Mouse (Mus musculus) embryo, embryonic 11.5 days (tissue): ENCODE data around the gene Mettl2.
A peak's percentile ranks its signal among the peaks of the same experiment; 100 is the strongest.

Experiments used
- DNase-seq: peaks from one replicate; pipeline ENCODE4 v3.0.0-alpha.2; 2012; ENCODE audit warnings: low read depth, low spot score

Gene Mettl2

DNA sequence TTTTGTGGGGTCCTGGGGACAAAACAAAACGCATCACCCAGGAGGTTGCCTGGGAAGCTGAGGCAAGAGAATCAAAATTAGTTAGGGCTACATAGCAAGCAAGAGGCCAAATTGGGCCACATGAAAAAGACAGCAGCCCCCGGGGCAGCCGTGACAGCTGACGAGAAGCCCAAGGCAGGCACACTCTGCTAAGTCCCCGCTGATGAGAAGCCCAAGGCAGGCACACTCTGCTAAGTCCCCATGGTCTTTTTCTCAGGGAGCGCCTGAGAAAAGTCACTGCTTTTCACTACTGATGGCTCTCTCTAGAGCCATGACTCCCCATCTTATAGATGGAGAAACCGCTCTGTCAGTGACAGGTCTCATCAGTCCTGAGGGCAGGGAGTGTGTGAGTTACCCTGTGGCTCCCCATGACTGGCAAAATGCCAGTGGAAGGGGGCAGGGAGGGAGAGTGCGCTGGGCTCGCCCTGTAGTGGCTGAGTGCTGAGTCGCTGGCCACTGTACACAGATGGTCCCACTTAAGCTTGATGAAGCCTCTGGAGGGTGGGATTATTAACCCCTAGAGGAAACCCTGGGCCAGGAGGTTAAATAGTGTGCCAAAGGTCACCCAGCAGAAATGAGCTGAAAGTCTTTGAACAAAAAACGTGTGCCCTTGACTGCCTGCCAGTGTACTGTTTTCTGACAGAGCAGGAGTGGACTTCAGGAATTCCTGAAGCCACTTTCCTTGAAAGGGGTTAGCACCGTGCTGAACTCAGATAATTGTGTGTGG, 27.0 kb downstream of the Mettl2 start:
- DNase-seq = peak; percentile 54

DNA sequence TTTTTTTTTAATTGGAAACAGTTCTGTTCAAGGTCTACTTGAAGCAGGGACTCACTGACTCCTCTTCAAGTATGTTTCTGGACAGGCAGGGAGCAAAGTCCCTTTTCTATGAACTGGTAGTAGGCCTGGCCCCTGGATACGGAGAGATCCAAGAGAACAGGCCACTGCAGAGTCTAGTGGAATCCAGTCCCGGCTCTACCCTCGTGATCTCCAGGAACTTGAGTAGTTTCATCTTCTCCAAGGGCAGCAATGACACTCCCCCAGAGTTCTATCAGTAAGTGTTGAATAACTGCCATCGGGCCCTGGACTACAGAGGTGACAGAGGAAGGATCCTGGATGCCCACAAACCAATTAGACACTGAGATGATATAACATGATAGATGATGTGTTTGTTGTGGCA, 29.7 kb downstream of the Mettl2 start:
- DNase-seq = no peak

DNA sequence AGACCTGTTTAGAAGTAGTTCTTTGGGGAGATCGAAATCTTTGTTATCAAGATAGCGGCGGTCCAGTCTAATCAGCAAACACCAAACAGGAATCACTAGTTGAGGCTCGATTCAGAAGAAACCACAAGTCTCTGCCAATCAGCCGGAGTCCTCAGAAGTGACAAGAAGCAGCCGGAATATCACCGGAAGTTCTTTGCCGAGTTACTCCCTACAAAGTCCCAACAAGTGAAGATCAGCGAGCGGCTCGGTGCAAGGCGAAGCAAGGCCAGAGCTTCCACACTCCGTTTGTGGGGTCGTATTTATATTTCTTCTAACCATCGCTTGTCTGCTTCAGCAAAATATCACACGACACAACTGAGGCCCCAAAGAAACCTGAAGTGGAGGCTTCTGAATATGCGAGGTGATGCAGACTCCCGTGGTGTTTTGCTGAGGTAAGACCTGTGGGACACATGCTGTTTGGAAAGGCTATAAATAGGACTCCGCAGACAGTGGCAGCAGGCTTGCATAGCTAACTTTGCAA, 30.6 kb downstream of the Mettl2 start:
- DNase-seq = no peak

DNA sequence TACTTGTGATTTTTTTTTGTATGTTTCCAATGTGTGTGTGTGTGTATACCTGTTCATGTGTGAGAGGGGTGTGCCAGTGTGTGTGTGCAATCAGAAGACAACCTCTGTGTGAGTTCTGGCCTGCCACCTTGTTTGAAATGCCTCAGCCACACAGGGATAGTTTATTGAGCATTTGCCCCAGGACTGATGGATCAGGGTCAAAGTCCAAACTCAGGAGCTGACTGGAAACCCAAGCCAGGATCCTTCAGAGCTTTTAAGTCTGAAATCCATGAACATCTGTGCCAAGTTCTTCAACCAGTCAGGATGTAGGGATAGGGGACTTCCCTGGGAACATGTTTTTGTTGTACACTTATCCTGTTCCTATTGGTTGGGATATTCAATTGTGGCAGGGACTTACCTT, 31.8 kb downstream of the Mettl2 start:
- DNase-seq = no peak

DNA sequence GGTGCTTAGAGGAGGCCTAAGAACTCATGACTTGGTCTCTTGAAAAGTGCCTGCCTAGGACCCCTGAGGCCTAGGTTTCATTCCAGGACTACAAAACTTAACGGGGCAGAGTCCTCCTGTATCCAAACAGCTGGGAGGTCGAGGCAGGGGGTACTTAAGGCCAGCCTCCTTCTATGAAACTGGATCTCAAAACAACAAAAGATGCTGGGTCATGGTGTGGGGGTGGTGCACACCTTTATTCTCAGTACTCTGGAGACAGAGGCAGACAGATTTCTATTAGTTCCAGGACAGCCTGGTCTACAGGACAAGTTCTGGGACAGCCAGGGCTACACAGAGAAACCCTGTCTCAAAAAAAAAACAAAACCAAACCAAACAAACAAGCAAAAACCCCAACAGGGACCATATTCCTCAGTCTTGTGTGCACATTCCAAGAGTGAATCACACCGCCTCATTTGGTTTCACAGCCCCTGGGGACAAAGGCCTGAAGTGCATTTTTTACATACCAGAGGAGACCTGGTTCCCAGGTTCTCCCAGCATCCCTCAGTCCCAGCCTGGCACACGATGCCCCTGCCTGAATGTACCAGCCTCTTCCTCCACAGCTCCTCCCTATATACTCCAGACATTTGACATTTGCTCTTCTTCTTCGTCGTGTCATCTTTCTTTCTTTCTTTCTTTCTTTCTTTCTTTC, 33.6 kb downstream of the Mettl2 start:
- DNase-seq = no peak

DNA sequence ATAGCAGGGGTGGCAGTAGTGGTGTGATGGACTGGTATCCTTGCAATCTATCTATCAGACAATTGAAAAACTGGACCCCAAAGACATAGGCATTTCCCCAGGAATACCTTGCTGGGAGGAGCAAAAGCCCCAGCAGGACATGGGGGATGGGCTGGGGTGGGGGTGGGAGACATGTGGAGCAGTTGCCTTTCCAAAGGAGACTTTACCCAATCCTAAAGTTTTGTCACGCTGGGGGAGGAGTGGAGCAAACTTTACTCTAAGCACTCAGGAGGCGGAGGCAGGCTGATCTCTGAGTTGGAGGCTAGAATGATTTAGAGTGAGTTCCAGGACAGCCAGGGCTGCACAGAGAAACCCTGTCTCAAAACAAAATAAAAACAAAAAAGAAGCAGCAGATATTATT, 35.2 kb downstream of the Mettl2 start:
- no peak for DNase-seq

DNA sequence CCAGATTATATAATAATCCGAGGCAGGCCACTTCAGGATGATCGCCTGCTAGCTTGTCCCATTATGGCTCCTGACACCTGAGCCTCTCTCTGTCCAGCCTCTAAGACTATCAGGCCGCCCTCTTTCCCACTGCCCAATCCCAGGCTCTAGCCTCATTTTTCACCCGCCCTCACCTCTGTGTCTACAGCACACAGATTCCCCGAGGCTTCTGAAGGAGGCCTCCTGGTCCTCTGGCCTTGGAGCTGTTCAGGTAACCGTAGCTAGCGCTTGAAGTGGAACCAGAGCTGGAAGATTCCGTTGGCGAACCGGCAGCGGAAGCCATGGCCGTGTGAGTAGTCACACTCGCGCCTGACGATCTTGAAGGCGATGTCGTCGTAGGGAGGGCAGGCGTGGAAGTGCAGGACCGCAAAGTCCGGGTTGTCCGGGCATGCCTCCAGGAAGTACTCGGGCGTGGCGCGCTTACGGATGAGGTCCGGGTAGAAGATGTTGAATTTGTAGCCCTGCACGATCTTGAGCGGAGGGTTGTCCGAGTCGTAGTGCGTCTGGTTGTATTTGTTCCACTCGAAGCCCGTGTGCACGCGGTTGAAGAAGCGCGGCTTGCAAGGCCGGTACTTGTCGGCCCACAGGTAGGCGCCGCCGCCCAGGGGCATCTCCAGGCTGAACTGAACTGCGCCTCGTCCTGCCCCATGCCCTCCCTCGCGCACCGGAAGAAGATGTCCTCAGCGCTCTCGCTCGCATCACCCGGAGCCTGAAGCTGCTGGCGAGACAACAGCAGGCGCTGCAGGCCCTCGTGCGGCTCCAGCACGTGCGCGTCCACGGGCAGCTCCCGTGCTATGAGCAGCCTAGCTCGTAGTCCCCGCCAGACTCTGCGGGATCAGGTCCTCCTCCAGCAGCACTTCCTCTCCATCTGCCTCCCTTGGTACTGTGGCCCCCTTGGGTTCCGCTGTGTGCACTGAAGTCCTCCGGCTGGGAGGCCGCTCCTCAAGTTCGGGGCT, 38.6 kb downstream of the Mettl2 start:
- DNase-seq = no peak

DNA sequence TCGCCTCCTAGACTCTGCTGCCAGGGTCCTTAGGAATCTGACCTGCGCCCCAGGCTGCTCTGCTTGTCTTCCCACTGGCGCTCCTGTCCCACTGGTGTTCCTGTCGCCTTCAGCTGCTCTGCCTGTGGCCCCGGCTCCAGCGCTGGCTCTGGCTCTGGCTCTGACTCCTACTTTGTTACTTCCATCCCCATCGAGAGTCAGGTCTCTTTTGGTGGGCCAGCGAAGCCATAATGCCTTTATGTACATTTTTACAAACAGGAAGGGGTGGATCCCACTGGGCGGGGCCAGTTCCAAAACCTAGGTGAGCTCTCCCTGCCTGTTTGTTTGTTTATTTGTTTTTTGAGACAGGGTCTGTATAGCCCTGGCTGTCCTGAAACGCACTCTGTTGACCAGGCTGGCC, 40.6 kb downstream of the Mettl2 start:
- DNase-seq = no peak

DNA sequence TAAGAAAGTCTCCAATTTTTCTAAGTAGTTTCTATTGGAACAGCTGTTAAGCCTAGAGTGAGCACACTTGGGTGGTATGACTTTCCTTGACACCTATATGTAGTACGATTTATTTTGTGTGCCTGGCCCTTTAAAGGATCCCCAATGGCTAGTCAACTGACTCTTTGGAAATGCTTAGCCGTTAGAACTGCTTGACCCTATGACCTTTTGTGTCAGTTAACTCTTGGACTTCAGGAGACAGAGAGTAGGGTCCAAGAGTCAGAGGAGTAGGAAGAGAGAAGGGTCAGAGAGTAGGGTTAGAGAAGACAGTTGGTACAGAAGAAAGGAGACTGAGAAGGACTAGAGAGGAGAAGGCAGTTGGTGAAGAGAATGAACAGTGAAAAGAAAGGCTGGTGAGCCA, 52.3 kb downstream of the Mettl2 start, which contains the start of gene Tlk2:
Tlk2 (plus strand) TSS at position 292 of the 400 bp plus-strand sequence.
- no peak for DNase-seq

DNA sequence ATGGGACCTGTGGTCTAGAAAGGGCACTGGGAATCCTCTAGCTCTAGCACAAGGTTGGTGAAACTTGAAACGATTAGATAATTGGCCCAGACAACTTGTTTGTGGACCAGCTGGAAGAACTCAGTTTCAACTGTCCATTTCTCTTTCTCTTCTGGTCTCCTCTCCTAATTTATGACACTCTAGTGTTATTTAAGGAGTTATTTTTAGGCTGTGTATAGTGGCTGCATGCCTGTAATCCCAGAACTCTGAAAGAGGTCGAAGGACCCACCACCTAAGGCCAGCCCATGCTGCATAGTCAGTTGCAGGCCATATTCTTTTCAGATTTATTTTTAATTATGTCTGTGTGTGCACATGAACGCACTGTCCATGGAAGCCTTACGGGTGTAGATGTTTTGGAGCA, 53.3 kb downstream of the Mettl2 start:
- DNase-seq = no peak

DNA sequence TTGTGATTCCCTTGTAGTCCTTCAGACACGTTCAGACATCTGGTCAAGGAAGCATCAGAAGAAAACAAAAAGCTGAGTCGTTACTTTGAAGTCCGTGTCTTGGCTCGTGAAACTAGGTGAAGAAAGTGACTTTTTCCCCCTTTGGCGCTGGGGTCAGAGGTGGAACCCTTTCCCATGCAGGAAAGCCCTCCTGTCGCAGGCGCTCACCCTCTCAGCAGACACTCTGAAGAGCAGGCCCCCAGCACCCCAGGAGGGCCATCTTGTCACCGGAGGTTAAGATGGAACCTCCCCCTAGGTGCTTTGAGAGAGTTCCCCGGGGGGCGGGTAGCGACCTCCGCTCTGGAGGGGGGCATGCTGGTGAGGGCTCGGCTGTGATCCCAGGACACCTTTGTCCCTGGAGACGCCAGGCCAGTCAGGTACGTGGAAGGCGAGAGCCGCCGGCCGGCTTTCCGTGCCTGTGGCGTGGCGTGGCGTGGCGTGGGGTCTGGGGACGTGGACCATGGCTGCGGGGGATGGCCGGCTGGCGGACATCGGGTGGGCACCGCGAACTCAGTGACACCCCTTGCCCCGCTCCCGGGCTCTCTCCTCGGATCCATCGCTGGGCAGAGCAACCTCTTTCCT, 54.4 kb downstream of the Mettl2 start:
- no peak for DNase-seq

DNA sequence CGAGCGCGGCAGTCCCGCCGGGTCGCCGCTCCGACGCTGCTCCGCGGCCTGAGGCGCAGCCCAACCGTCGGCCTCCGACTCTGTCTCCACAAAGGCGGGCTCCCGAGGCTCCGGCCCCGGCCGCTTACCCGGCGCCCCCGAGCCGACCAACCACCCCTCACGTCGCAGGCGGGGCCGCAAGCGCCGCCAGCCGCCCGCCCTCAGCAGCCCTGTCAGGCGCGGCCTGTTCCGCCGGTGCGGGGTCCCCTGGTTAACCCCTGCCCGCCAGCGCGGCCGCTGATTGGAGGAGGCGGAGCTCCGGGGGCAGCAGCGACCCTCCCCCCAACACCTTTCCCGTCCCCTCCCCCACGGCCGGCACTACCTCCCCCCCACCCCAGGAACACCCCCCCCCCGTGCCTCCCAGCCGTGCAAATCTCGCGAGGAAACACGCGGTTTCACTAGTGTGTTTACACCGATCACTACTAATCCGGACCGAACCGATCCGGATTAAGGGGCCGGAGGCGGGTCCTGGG, 55.0 kb downstream of the Mettl2 start:
- peak; percentile 87 for DNase-seq

DNA sequence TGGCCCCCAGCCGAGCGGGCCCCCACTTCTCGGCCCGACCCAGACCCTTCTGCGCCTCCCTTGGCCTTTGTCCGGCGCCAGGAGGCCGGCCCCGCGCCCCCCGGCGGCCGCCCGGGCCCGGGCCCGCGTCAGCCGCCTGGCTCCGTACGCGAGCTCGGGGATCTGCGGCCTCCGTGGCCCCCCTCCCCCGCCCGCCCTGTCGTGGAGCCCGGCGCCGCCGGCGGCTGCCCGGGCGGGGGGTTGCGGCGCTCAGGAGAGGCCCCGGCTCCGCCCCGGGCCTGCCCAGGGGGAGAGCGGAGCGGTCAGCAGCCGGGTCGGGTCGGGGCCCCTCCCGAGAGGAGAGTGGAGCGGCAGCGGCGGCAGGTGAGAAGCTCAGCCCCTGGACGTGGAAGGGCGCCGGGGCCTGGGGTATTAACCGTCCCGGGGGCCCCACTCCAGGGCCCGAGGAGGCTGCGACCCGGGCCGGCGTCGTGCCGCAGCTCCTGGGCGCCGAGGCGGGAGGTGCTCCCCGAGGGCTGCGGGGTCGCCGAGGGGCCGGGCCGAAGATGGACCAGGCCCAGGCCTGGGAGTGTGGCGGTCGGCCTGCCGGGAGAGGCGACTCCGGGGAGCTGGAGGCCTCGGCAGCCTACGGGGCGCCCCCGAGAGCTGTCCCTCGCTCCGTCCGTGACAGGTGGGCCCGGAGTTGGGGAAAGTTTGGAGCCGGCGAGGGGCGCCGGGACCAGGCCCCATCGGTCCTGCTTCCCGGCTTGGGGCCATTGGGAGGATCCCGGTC, 55.6 kb downstream of the Mettl2 start:
- no peak for DNase-seq

DNA sequence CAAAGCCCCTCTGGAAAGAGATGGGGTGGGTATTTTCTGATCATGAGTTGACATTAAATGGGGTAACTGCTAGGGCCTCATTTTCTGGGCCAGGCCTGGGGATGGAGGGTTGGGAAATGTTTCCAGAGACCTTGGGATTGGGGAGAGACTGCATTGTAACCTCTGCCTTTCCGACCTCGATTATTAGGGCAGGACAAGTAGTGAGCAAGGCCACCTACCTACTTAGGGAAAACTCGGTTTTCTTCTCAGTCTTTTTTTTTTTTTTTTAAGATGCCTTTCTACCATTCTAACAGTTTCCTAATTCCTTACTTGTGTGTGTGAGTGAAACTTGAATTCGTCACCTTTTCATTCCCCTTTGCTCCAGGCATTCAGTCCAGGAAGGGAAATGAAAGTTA, 56.2 kb downstream of the Mettl2 start:
- no peak for DNase-seq

DNA sequence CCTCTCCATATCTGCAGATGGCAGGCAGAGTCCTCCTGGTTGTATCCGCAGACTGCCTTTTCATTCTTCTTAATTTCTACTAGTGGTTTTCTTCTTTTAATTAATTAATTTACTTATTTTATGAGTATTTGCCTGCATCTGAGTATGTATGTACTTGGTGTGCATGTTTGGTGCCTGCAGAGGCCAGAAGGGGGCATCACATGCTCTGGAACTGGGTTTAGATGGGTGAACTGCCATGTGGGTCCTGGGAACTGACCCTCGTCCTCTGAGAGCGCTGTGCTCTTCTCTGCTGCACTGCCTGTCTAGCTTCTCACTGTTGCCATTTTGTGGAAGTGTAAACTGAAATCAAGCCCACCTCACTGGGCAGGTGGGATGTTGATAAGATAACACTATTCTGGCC, 58.5 kb downstream of the Mettl2 start:
- no peak for DNase-seq
